Mouse (Mus musculus) ovary, postnatal 36 days (tissue): Measurements from ENCODE around the gene Dync1li2.

ENCODE experiments used
- DNase-seq: peaks from one replicate; pipeline ENCODE4 v3.0.0; 2022; ENCODE audit warnings: low spot score, mixed read lengths

The Dync1li2 gene

DNA sequence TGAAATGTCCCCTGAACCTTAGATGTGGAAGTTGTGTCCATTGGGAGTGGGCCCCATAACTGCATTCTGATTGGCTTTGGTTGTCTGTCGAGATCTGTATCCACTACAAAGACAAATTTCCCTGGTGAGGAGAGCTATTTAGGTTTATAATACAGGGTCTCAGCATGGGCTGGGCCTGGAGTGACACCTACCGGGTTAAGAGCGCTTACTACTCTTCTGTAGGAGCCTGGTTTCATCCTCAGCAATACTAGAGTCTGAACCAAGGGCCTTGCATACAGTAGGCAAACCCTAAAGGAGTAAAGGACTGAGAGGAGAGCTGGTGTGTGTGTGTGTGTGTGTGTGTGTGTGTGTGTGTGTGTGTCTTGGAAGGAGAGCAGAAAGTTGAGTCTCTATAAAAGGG lies 28.6 kb downstream of the Dync1li2 start:
- DNase-seq = no peak

- no peak for DNase-seq
These were observed 29.1 kb downstream of the Dync1li2 start for GRCm38 (mm10) chr8:104413770-104414169.

GRCm38 (mm10) chr8:104412805-104413532 lies 29.9 kb downstream of the Dync1li2 start:
- no peak for DNase-seq

DNA sequence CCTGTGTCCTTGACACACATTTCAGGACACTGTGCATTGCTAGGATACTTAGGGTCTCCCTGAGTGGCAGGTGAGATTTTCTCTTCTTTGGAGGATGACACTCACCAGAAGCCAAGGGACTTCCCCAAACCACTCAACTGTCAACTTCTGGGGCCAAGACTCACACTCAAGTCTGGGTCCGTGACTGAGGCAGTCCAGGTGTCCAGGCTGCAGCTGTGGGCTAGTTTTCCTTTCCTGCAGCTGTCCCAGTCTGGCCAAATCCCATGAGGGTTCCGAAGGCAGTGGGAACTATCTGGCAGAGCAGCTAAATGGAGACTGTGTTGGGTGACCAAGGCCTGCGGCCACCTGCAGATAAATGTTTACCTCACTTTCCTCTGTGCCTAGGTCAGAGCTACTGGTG lies 30.9 kb downstream of the Dync1li2 start:
- no peak for DNase-seq

DNA sequence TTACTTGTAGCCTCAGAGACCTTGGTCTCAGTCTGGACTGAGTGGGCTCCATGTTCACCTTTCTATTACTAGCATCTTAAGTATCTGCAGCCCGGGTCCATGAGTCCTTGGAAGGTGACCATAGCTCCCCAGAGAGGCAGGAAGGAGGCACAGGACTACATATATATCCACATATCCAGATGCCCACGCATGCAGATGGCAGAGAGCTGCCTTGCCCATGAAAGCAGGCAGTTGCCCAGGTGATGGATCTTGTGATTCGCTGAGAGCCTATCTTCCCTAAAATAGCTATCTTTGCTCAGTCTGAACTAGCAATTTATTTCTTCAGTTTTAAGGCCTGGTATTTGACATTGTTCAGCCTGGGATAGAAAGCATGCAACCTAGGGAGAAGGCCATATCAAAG lies 31.4 kb downstream of the Dync1li2 start:
- DNase-seq = no peak

GRCm38 (mm10) chr8:104410628-104411273 lies 32.1 kb downstream of the Dync1li2 start:
- no peak for DNase-seq

DNA sequence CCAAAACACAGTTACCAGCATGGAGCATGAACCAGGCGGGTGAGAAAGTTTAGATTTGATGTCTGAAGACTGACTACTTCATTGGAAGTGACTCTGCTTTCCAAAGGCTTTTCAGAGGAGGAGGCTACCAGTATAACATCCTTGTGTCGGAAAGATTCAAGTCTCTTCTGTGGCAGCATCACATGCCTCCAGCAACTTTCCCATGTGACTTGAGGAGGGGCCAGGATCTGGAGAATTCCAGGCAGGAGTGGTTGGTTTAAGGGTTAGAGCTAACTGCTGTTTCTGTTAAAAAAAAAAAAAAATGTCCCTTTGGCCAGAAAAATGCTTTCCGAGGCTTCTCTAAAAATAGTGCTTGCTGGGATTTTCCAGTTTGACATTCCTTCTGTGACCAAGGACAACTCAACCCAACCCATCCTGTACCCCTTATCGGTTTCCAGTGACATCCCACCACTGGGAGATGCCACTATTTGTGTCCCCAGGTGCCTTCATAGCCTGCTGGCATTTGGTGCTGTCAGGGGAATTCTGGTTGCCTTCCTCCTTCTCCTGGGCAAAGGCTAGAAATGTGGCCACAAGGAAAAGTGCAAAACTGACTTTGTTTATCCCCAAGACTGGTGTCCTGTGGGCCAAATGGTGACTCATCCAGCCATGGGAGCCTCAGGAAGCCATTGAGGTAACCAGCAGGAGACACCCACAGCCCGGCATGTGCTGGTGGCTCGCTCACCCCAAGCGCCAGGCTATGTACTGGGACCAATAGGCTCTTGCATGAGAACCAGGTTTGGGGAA lies 34.3 kb downstream of the Dync1li2 start:
- no peak for DNase-seq

DNA sequence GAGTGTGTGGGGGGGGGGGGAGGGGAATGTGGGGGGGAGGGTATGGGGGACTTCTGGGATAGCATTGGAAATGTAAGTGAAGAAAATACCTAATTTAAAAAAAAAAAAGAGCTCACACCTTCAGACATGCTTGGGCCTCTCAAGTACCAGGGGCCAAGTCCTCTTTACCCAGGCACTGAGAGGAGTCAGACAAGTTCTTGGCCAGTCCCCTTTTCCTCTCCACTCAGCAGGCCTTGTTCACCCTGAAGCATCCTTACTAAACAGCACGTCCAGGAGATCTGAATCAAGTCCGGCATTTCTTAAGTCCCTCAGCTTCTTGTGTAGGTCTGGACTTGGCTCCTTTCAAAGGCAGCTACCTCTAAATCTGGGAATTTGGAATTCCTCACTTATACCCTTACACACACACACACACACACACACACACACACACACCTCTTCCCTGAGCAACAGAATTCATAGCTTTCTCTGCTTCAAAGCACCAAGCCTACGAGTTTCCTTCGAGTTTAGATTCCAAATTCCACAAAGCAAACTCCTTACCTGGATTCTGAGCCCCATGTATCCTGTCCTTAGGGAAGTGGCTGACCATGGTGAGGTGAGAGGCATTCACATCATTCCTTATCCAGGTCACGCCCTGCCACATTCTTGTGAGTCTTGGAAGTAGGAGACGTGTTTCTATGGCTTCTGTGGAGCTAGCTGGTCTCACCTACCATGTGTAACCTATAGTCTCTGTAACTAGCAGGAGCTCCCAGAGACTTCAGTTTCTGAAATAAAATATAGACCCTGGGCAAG lies 36.3 kb downstream of the Dync1li2 start:
- DNase-seq = no peak

DNA sequence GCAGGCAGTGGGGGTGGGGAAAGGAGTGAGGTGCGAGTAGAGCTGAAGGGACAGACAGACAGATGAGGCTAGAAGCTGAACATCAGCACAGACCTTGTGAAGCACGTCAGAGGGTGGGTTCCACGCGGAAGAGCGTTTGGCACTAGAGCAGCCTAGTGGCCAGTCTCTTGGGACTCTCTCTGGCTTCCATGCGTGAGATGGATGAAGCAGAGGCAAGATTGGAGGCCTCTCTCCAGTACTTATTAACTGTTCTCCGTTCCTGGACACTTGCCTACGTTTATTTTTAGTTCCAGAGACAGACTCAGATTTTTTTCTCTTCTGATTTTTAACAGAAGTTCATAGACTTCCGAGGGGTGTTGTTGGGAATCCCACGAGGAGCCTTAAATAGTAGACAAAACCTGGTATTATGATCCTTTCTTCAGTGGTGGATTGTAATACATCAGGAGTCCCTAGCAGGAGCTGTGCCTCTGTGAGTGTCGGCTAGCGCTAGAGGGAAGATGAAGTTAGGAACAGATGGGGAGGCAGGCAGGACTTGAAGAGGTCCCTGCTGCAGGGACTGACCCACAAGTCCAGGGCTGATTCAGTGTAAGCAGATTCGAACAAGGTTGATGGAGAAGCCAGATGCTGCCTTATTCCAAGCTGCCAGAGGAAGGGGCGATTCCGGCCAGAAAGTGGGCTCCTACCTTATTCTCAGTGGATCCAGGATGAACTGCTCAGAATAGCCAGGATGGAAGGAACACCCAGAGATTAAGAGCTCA lies 37.2 kb downstream of the Dync1li2 start:
- no peak for DNase-seq

GRCm38 (mm10) chr8:104403596-104403995 lies 39.3 kb downstream of the Dync1li2 start:
- DNase-seq = no peak

GRCm38 (mm10) chr8:104395703-104396357 lies 47.0 kb downstream of the Dync1li2 start, which contains the start of gene Cmtm4:
Gene Cmtm4, minus strand, starts transcription at chr8:104395807.
- DNase-seq = peak; percentile 78

- DNase-seq = peak; percentile 46
These were observed 47.8 kb downstream of the Dync1li2 start for GRCm38 (mm10) chr8:104394801-104395702.

- DNase-seq = no peak
These were observed 49.1 kb downstream of the Dync1li2 start for GRCm38 (mm10) chr8:104393767-104394166.

DNA sequence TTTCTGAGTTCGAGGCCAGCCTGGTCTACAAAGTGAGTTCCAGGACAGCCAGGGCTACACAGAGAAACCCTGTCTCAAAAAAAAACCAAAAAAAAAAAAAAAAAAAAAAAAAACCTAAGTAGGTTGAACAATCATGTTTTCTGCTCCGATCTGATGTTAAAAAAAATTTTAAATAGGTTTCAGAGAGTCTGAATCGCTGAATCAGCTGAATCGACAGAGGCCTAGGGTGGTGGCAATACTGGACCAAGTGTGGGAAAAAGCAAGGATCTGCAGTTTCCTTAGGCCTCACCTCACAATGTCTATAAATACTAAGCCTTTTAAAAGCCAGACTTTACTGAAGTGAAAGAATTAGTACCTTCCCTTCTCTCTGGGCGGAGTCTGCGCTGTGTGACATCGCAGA lies 49.7 kb downstream of the Dync1li2 start:
- DNase-seq = no peak

DNA sequence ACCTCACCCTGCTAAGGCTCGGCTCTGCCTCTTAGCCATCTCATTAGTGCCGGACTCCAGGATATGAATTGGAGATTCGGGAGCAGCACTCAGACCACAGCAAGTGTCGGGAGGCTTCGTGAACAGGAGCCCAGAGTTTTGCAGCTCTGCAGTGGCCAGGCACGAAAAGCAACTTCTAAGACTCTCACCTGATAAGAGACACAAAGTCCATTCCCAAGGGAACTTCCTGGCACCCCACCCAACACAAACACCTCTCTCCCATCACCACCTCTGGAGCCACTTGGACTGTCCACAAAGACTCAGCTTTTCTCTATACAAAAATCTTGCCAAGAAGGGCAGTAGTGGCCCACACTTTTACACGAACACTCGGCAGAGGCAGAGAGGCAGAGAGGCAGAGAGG lies 52.6 kb downstream of the Dync1li2 start:
- no peak for DNase-seq

DNA sequence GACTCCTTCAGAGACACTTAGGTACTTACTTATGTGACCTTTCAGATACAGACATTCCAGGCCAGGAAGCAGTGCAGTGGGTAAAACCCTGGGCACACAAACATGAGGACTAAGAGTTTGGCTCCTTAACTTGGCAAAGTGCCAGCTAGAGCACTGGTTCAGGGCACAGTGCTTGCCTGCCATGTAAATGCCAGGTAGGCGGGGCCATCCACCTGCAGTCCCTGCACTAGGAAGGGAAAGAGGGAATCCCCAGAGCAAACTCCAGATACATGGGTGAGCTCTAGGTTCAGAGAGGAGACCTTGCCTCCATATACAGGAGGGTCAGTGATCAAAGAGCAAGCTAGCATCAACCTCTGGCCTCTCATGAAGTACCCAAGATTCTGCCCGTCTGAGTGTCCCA lies 54.9 kb downstream of the Dync1li2 start:
- DNase-seq = no peak

- no peak for DNase-seq
These were observed 55.3 kb downstream of the Dync1li2 start for GRCm38 (mm10) chr8:104387501-104387900.

DNA sequence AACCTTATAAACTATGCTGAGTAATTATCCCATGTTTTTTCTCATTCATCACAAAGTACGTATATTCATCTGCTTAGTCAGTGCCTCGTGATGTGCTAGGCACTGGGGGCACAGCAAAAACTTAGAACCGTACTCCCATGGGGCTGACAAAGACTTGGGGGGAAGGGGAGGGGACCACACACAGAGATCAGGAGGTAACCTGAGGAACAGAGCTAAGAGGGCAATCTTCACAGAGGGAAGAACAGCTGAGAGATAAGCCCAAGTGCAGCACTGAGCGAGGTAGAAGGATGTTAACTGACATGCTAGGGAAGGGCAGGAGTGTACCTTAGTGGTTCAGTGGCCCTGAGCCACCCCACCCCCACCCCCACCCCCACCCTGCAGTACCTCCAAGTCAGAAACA lies 56.2 kb downstream of the Dync1li2 start:
- no peak for DNase-seq

DNA sequence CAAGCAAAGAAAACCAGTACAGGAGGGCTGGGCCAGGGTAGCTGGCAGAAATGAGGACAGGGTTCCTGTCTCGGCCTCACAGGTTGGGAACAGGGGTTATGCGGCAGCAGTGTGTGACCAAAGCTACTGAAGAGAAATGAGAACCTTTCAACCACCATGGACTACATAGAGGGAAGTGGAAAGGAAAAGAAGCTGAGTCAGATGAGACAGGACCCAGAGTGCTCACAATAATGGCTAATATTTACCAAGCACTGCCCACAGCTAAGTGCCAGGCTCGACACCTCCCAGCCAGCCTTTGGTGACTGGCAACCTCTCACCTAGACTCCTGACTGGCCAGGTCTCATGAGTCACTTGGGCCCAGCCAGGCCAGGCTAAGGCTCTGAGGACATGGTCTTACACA lies 58.9 kb downstream of the Dync1li2 start:
- no peak for DNase-seq

GRCm38 (mm10) chr8:104383296-104383695 lies 59.6 kb downstream of the Dync1li2 start:
- DNase-seq = no peak
